Mouse (Mus musculus): ENCODE results near the gene Srsf3. TPM values are rescaled to one million over a fixed set of nuclear protein-coding genes. Genes with fewer than 3 reads are reported as not detected.
"Not testable (repeated sequence)": the region's sequence is repeated elsewhere in the genome, so short reads cannot be mapped to it uniquely, and the experiment has no call there.

Srsf3 gene
- total and polyA plus RNA-seq, 2 experiments from 2014 or later = 151 to 238 TPM

GRCm38 (mm10) chr17:29031771-29032273 is 606 bp upstream of the Srsf3 start:
- WGBS = 1% methylated on average over 26 of the region's 26 CpGs

GRCm38 (mm10) chr17:29033569-29034061 is 1.2 kb downstream of the Srsf3 start:
- TF ChIP-seq EP300 (IDR thresholded peaks at IDR 0.05; ENCODE audit: low read depth) (no peak), CTCF (IDR thresholded peaks at IDR 0.05; ENCODE audit: low read depth) (no peak)
- ATAC-seq (ENCODE audit: insufficient read depth, low read depth) (no peak), DNase-seq (ENCODE audit: low spot score) (no peak)
- H3K27me3 ChIP-seq (ENCODE audit: control insufficient read depth, insufficient read depth, low read length) = no peaks in the 10 kb centered on the region
- peak overlapping the region; percentile 57 for H3K4me3 ChIP-seq (ENCODE audit: low read depth, low read length)
- H3K36me3 ChIP-seq (replicated peaks; ENCODE audit: control insufficient read depth, insufficient read depth, low read length) = peaks cover 24% of the 10 kb centered on the region
- H3K27ac ChIP-seq (ENCODE audit: low read depth) = peak overlapping the region; percentile 96
- under 1% methylated on average over 6 of the region's 6 CpGs for WGBS
- no peaks in the 10 kb centered on the region for H3K9me3 ChIP-seq (replicated peaks; ENCODE audit: control insufficient read depth, low read length)
- H3K9ac ChIP-seq (replicated peaks; ENCODE audit: low read depth, low read length) = peak overlapping the region; percentile 81
- H3K4me2 ChIP-seq (ENCODE audit: low read depth, low read length) = peak overlapping the region; percentile 77
- H3K4me1 ChIP-seq (ENCODE audit: control insufficient read depth, insufficient read depth) = peaks cover 9% of the 10 kb centered on the region; the same call in 1 of the 2 replicates

More at GRCm38 (mm10) chr17:29031771-29032273, 606 bp upstream of the Srsf3 start:
- no peaks in the 10 kb centered on the region for H3K9me3 ChIP-seq (replicated peaks; ENCODE audit: control insufficient read depth, low read length)
- peak overlapping the region; percentile 90 for H3K9ac ChIP-seq (replicated peaks; ENCODE audit: low read depth, low read length)
- H3K36me3 ChIP-seq (replicated peaks; ENCODE audit: control insufficient read depth, insufficient read depth, low read length) = peaks cover 7% of the 10 kb centered on the region
- ATAC-seq (ENCODE audit: insufficient read depth, low read depth) (peak; percentile 3; the same call in 1 of the 2 replicates), DNase-seq (ENCODE audit: low spot score) (no peak)
- no peaks in the 10 kb centered on the region for H3K27me3 ChIP-seq (ENCODE audit: control insufficient read depth, insufficient read depth, low read length)
- TF ChIP-seq EP300 (IDR thresholded peaks at IDR 0.05; ENCODE audit: low read depth) (no peak), CTCF (IDR thresholded peaks at IDR 0.05; ENCODE audit: low read depth) (no peak)
- peaks cover 6% of the 10 kb centered on the region; the same call in 1 of the 2 replicates for H3K4me1 ChIP-seq (ENCODE audit: control insufficient read depth, insufficient read depth)
- H3K4me2 ChIP-seq (ENCODE audit: low read depth, low read length) = peak overlapping the region; percentile 77
- peak overlapping the region; percentile 96 for H3K27ac ChIP-seq (ENCODE audit: low read depth)
- H3K4me3 ChIP-seq (ENCODE audit: low read depth, low read length) = peak overlapping the region; percentile 57

- peaks cover 31% of the 10 kb centered on the region for H3K36me3 ChIP-seq (replicated peaks; ENCODE audit: control insufficient read depth, insufficient read depth, low read length)
- no peak for TF ChIP-seq CTCF (IDR thresholded peaks at IDR 0.05; ENCODE audit: low read depth)
- TF ChIP-seq EP300 (IDR thresholded peaks at IDR 0.05; ENCODE audit: low read depth) = no peak
Measured at GRCm38 (mm10) chr17:29034264-29034663, 1.8 kb downstream of the Srsf3 start.

GRCm38 (mm10) chr17:29035506-29035905 is 3.1 kb downstream of the Srsf3 start:
- H3K4me3 ChIP-seq (ENCODE audit: low read depth, low read length) = peak overlapping the region; percentile 57
- no peak for TF ChIP-seq EP300 (IDR thresholded peaks at IDR 0.05; ENCODE audit: low read depth)
- TF ChIP-seq CTCF (IDR thresholded peaks at IDR 0.05; ENCODE audit: low read depth) = no peak
- H3K27ac ChIP-seq (ENCODE audit: low read depth) = no peak overlapping the region
- peaks cover 9% of the 10 kb centered on the region; the same call in 1 of the 2 replicates for H3K4me1 ChIP-seq (ENCODE audit: control insufficient read depth, insufficient read depth)
- ATAC-seq (ENCODE audit: insufficient read depth, low read depth) = no peak
- H3K9me3 ChIP-seq (replicated peaks; ENCODE audit: control insufficient read depth, low read length) = no peaks in the 10 kb centered on the region
- H3K9ac ChIP-seq (replicated peaks; ENCODE audit: low read depth, low read length) = no peak overlapping the region
- H3K36me3 ChIP-seq (replicated peaks; ENCODE audit: control insufficient read depth, insufficient read depth, low read length) = peaks cover 42% of the 10 kb centered on the region
- DNase-seq (ENCODE audit: low spot score) = no peak
- H3K27me3 ChIP-seq (ENCODE audit: control insufficient read depth, insufficient read depth, low read length) = no peaks in the 10 kb centered on the region
- H3K4me2 ChIP-seq (ENCODE audit: low read depth, low read length) = peak overlapping the region; percentile 77

More at GRCm38 (mm10) chr17:29034264-29034663, 1.8 kb downstream of the Srsf3 start:
- Histone ChIP-seq H3K27me3 (ENCODE audit: control insufficient read depth, insufficient read depth, low read length) (no peaks in the 10 kb centered on the region), H3K9ac (replicated peaks; ENCODE audit: low read depth, low read length) (peak overlapping the region; percentile 81), H3K4me2 (ENCODE audit: low read depth, low read length) (peak overlapping the region; percentile 77), H3K4me1 (ENCODE audit: control insufficient read depth, insufficient read depth) (peaks cover 9% of the 10 kb centered on the region; the same call in 1 of the 2 replicates), H3K27ac (ENCODE audit: low read depth) (0 out of 2 replicates have a peak overlapping the region, but pooled peaks have one; percentile 96), H3K4me3 (ENCODE audit: low read depth, low read length) (peak overlapping the region; percentile 57), H3K9me3 (replicated peaks; ENCODE audit: control insufficient read depth, low read length) (no peaks in the 10 kb centered on the region)
- DNase-seq (ENCODE audit: low spot score) (no peak), ATAC-seq (ENCODE audit: insufficient read depth, low read depth) (no peak)

- Histone ChIP-seq H3K36me3 (replicated peaks; ENCODE audit: control insufficient read depth, insufficient read depth, low read length) (peaks cover 75% of the 10 kb centered on the region), H3K27ac (ENCODE audit: low read depth) (no peak overlapping the region), H3K9ac (replicated peaks; ENCODE audit: low read depth, low read length) (no peak overlapping the region), H3K4me3 (ENCODE audit: low read depth, low read length) (no peak overlapping the region), H3K4me1 (ENCODE audit: control insufficient read depth, insufficient read depth) (peaks cover 6% of the 10 kb centered on the region; the same call in 1 of the 2 replicates), H3K27me3 (ENCODE audit: control insufficient read depth, insufficient read depth, low read length) (no peaks in the 10 kb centered on the region), H3K4me2 (ENCODE audit: low read depth, low read length) (no peak overlapping the region), H3K9me3 (replicated peaks; ENCODE audit: control insufficient read depth, low read length) (no peaks in the 10 kb centered on the region)
- WGBS = 53% methylated on average over 11 of the region's 11 CpGs
- no peak for DNase-seq (ENCODE audit: low spot score)
- peak; percentile 56; the same call in 1 of the 2 replicates for ATAC-seq (ENCODE audit: insufficient read depth, low read depth)
- no peak for TF ChIP-seq CTCF (IDR thresholded peaks at IDR 0.05; ENCODE audit: low read depth)
- no peak for TF ChIP-seq EP300 (IDR thresholded peaks at IDR 0.05; ENCODE audit: low read depth)
Measured at GRCm38 (mm10) chr17:29039351-29039750, 6.9 kb downstream of the Srsf3 start.

- H3K9ac ChIP-seq (replicated peaks; ENCODE audit: low read depth, low read length); H3K27me3 ChIP-seq (ENCODE audit: control insufficient read depth, insufficient read depth, low read length); H3K4me3 ChIP-seq (ENCODE audit: low read depth, low read length); H3K4me1 ChIP-seq (ENCODE audit: control insufficient read depth, insufficient read depth); ATAC-seq (ENCODE audit: insufficient read depth, low read depth); H3K27ac ChIP-seq (ENCODE audit: low read depth); H3K9me3 ChIP-seq (replicated peaks; ENCODE audit: control insufficient read depth, low read length); DNase-seq (ENCODE audit: low spot score); H3K4me2 ChIP-seq (ENCODE audit: low read depth, low read length): not testable (repeated sequence)
- peaks cover 92% of the 10 kb centered on the region for H3K36me3 ChIP-seq (replicated peaks; ENCODE audit: control insufficient read depth, insufficient read depth, low read length)
- WGBS = 25% methylated on average over 3 of the region's 3 CpGs
Measured at GRCm38 (mm10) chr17:29041632-29042031, 9.2 kb downstream of the Srsf3 start.
